Mouse (Mus musculus): ENCODE results near the gene Stt3b. TPM values are rescaled to one million over a fixed set of nuclear protein-coding genes. Genes with fewer than 3 reads are reported as not detected.

Stt3b gene
- 41.6 and 46.2 TPM in 2 replicates for polyA plus RNA-seq (2015; fragmentation: Nextera tagmentation; extraction: Ambion mirVana)

DNA sequence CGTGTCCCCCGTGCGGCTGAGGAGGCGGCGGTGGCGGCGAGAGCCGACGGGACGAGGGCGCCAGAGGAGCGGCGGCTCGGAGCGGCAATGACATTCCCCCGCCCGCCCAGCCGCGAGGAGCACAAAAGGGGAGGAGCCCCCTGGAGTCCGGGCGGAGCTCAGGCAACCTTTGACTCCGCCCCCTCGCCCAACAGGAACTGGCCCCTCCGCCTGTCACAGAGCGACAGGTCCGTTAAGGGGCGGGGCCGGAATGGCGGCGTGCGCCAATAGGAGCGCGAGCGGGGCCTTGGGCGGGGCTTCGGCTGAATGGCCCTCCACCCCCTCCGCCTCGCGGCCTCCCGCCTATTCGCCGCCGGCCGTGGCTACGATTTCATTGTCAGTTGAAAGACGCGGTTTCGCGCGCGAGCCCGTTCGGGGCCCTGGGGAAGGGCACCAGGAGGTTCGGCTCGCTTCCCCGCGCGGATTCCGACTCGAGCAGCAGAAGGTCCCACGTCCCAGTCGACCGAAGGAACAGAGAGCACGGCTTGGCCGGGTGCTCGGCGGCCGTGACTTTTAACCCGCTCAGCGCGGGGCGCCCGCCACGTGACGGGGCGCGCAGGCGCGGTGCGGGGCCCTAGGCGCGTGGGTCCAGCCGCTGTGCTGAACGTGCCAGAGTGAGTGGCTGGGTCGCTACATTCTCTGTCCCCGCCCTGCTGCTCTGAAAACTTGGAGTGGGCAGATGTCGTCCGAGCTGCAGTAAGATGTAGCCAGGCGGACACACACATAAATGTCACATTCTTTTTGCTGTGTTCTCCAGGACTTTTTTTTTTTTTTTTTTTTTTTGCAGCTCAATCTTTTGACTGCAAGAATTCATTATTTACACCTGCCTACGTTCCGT is at the start of gene Stt3b:
Gene Stt3b, minus strand, starts transcription at position 76 of the 877 bp plus-strand sequence.

All from spleen, postnatal 0 days (tissue).